Mouse (Mus musculus): Measurements from ENCODE around the gene Fam193b. TPM values are rescaled to one million over a fixed set of nuclear protein-coding genes. Genes with fewer than 3 reads are reported as not detected.

Gene Fam193b
- polyA plus RNA-seq, 1 experiment from 2014 or later, result 46.0 TPM

GRCm38 (mm10) chr13:55494883-55495621 is 75.9 kb downstream of the Fam193b start:
- no peak overlapping the region for H3K9ac ChIP-seq
- H3K4me1 ChIP-seq, result peaks cover 26% of the 10 kb centered on the region
- no peaks in the 10 kb centered on the region for H3K27me3 ChIP-seq
- no peak overlapping the region for H3K4me3 ChIP-seq (replicated peaks)
- ATAC-seq (ENCODE audit: insufficient number of reproducible peaks, low FRiP score, low TSS enrichment, low read depth), result peak; percentile 58; the same call in 1 of the 2 replicates
- H3K9me3 ChIP-seq (replicated peaks), result no peaks in the 10 kb centered on the region
- no peak overlapping the region for H3K27ac ChIP-seq (replicated peaks)
- peaks cover 13% of the 10 kb centered on the region for H3K36me3 ChIP-seq
- no peak overlapping the region for H3K4me2 ChIP-seq (replicated peaks)
- WGBS, result 17% methylated on average over 18 of the region's 18 CpGs

GRCm38 (mm10) chr13:55494257-55494656 is 76.7 kb downstream of the Fam193b start:
- H3K9me3 ChIP-seq (replicated peaks), result no peaks in the 10 kb centered on the region
- ATAC-seq (ENCODE audit: insufficient number of reproducible peaks, low FRiP score, low TSS enrichment, low read depth), result no peak
- WGBS, result 21% methylated on average over 2 of the region's 2 CpGs
- H3K27ac ChIP-seq (replicated peaks), result no peak overlapping the region
- H3K36me3 ChIP-seq, result peaks cover 13% of the 10 kb centered on the region
- H3K27me3 ChIP-seq, result no peaks in the 10 kb centered on the region
- no peak overlapping the region for H3K4me2 ChIP-seq (replicated peaks)
- no peak overlapping the region for H3K4me3 ChIP-seq (replicated peaks)
- no peak overlapping the region for H3K9ac ChIP-seq
- H3K4me1 ChIP-seq, result peaks cover 26% of the 10 kb centered on the region

Small RNA genes lying within 50 kb of the gene (microRNA-seq; reads per million reads assigned to microRNA genes)
- 1.7 reads per million, percentile 3 among the genes with 10 or more reads in this experiment for gene Mir6945 (ENCODE audit: borderline number of aligned reads)

Other genes starting within 250 kb of the Fam193b start
- gene Rab24, start 249.2 kb downstream of the Fam193b start, polyA plus RNA-seq (2015; fragmentation: Nextera tagmentation; extraction: Ambion mirVana), result 135 and 137 TPM in 2 replicates
- 40.9 and 44.0 TPM in 2 replicates for gene Mxd3, start 241.3 kb downstream of the Fam193b start, polyA plus RNA-seq (2015; fragmentation: Nextera tagmentation; extraction: Ambion mirVana)
- gene Lman2, start 208.3 kb downstream of the Fam193b start, polyA plus RNA-seq (2015; fragmentation: Nextera tagmentation; extraction: Ambion mirVana), result 100.0 and 110 TPM in 2 replicates
- 2.1 and 2.5 TPM in 2 replicates for gene Rgs14, start 201.4 kb downstream of the Fam193b start, polyA plus RNA-seq (2015; fragmentation: Nextera tagmentation; extraction: Ambion mirVana)
- gene Slc34a1, start 172.9 kb downstream of the Fam193b start, polyA plus RNA-seq (2015; fragmentation: Nextera tagmentation; extraction: Ambion mirVana), result 0.11 TPM in 1 of 2 replicates, not detected in the other
- gene Pfn3, start 155.9 kb downstream of the Fam193b start, polyA plus RNA-seq (2015; fragmentation: Nextera tagmentation; extraction: Ambion mirVana), result not detected in 2 replicates
- gene F12, start 144.3 kb downstream of the Fam193b start, polyA plus RNA-seq (2015; fragmentation: Nextera tagmentation; extraction: Ambion mirVana), result 0.16 TPM in 1 of 2 replicates, not detected in the other
- 43.8 and 45.1 TPM in 2 replicates for gene Grk6, start 126.0 kb downstream of the Fam193b start, polyA plus RNA-seq (2015; fragmentation: Nextera tagmentation; extraction: Ambion mirVana)
- 1.5 TPM in 2 replicates for gene Prr7, start 106.9 kb downstream of the Fam193b start, polyA plus RNA-seq (2015; fragmentation: Nextera tagmentation; extraction: Ambion mirVana)
- 190 and 193 TPM in 2 replicates for gene Dbn1, start 83.0 kb downstream of the Fam193b start, polyA plus RNA-seq (2015; fragmentation: Nextera tagmentation; extraction: Ambion mirVana)
- 165 and 180 TPM in 2 replicates for gene Pdlim7, start 57.4 kb downstream of the Fam193b start, polyA plus RNA-seq (2015; fragmentation: Nextera tagmentation; extraction: Ambion mirVana)
- 5.5 and 6.3 TPM in 2 replicates for gene Dok3, start 41.8 kb downstream of the Fam193b start, polyA plus RNA-seq (2015; fragmentation: Nextera tagmentation; extraction: Ambion mirVana)
- 61.4 and 66.2 TPM in 2 replicates for gene Ddx41, start 34.5 kb downstream of the Fam193b start, polyA plus RNA-seq (2015; fragmentation: Nextera tagmentation; extraction: Ambion mirVana)
- gene Tmed9, start 2.6 kb upstream of the Fam193b start, polyA plus RNA-seq (2015; fragmentation: Nextera tagmentation; extraction: Ambion mirVana), result 163 and 178 TPM in 2 replicates
- gene B4galt7, start 28.8 kb upstream of the Fam193b start, polyA plus RNA-seq (2015; fragmentation: Nextera tagmentation; extraction: Ambion mirVana), result 30.3 and 32.3 TPM in 2 replicates
- gene Caml, start 51.9 kb upstream of the Fam193b start, polyA plus RNA-seq (2015; fragmentation: Nextera tagmentation; extraction: Ambion mirVana), result 59.7 and 64.7 TPM in 2 replicates
- gene Ddx46, start 63.9 kb upstream of the Fam193b start, polyA plus RNA-seq (2015; fragmentation: Nextera tagmentation; extraction: Ambion mirVana), result 31.0 and 32.1 TPM in 2 replicates
- gene B230219D22Rik, start 122.0 kb upstream of the Fam193b start, polyA plus RNA-seq (2015; fragmentation: Nextera tagmentation; extraction: Ambion mirVana), result 59.5 and 60.3 TPM in 2 replicates
- 98.3 and 105 TPM in 2 replicates for gene Txndc15, start 143.5 kb upstream of the Fam193b start, polyA plus RNA-seq (2015; fragmentation: Nextera tagmentation; extraction: Ambion mirVana)
- 50.3 and 53.0 TPM in 2 replicates for gene Pcbd2, start 156.2 kb upstream of the Fam193b start, polyA plus RNA-seq (2015; fragmentation: Nextera tagmentation; extraction: Ambion mirVana)
- 0.17 TPM in 1 of 2 replicates, not detected in the other for gene Catsper3, start 213.4 kb upstream of the Fam193b start, polyA plus RNA-seq (2015; fragmentation: Nextera tagmentation; extraction: Ambion mirVana)

Measured in embryonic facial prominence, embryonic 15.5 days (tissue).